Comparison of ENCODE assay signal across 10 mouse cellular contexts in genomic region chr19:7067344-7068050, GRCm38 (mm10). TPM values are rescaled to one million over a fixed set of nuclear protein-coding genes. Genes with fewer than 3 reads are reported as not detected.
DNase-seq lines count a peak whose midpoint lies in the region; ATAC-seq and TF ChIP-seq lines count a peak whose summit lies in the region.
"Had no signal": no experiment of that assay in that cellular context is flagged by ENCODE, and none has a peak within 500 bp of the region (broad histone marks: within the 10 kb centered on the region; RNA-seq: fewer than 3 reads in every experiment).

No protein-coding gene starts in this region.

- 0 out of 2 replicates have a peak overlapping the region, but pooled peaks have one; percentile 19 for H3K27ac ChIP-seq in forebrain, embryonic 12.5 days
- peak overlapping the region; percentile 34 for H3K27ac ChIP-seq in liver, embryonic 14.5 days
- H3K27ac ChIP-seq: heart, adult 2 months had no signal

- DNase-seq in liver, embryonic 14.5 days (ENCODE audit: low read depth in 3 of 3, low spot score in 3 of 3) = peak; percentile 49 to 52 (median 49)
- peak; percentile 12 to 24 for DNase-seq in thymus, postnatal 10 days (ENCODE audit: low spot score in 2 of 2)
- no peak for DNase-seq in testis, postnatal 10 days (ENCODE audit: low spot score)
- no peak for DNase-seq in kidney, postnatal 36 days
- no peak for DNase-seq in cerebellum, adult 11-12 months

- 0 out of 2 replicates have a peak overlapping the region, but pooled peaks have one; percentile 28 for H3K4me2 ChIP-seq in forebrain, embryonic 12.5 days
- H3K4me2 ChIP-seq in liver, embryonic 14.5 days (ENCODE audit: low read depth) = peak overlapping the region; percentile 59

- peak overlapping the region; percentile 29; the same call in 1 of the 2 replicates for H3K9ac ChIP-seq in forebrain, embryonic 12.5 days
- H3K9ac ChIP-seq in liver, embryonic 14.5 days (replicated peaks) = peak overlapping the region; percentile 45
- H3K9ac ChIP-seq: embryonic facial prominence, embryonic 15.5 days had no signal

- no peaks in the 10 kb centered on the region for H3K9me3 ChIP-seq in megakaryocyte, embryonic 14.5 days
- H3K9me3 ChIP-seq in forebrain, embryonic 12.5 days = no peaks in the 10 kb centered on the region
- H3K9me3 ChIP-seq in liver, embryonic 14.5 days (ENCODE audit: control insufficient read depth, low read length) = no peaks in the 10 kb centered on the region
- H3K9me3 ChIP-seq: embryonic facial prominence, embryonic 15.5 days had no signal

- no peak for TF ChIP-seq CTCF in liver, embryonic 14.5 days (IDR thresholded peaks at IDR 0.05; ENCODE audit: low read depth)

- peaks cover 65% of the 10 kb centered on the region for H3K27me3 ChIP-seq in megakaryocyte, embryonic 14.5 days (replicated peaks)
- H3K27me3 ChIP-seq in forebrain, embryonic 12.5 days = peaks cover 35% of the 10 kb centered on the region
- H3K27me3 ChIP-seq in liver, embryonic 14.5 days (ENCODE audit: control insufficient read depth, insufficient read depth, low read length) = peaks cover 19% of the 10 kb centered on the region

- 61% methylated on average over 20 of the region's 20 CpGs for WGBS in forebrain, embryonic 12.5 days
- 22% methylated on average over 20 of the region's 20 CpGs for WGBS in liver, embryonic 14.5 days (ENCODE audit: insufficient replicate concordance)

- H3K36me3 ChIP-seq in megakaryocyte, embryonic 14.5 days (replicated peaks; ENCODE audit: low read length) = no peaks in the 10 kb centered on the region
- H3K36me3 ChIP-seq in forebrain, embryonic 12.5 days (replicated peaks) = no peaks in the 10 kb centered on the region
- no peaks in the 10 kb centered on the region for H3K36me3 ChIP-seq in liver, embryonic 14.5 days (replicated peaks; ENCODE audit: control insufficient read depth, insufficient read depth, low read depth)
- H3K36me3 ChIP-seq: embryonic facial prominence, embryonic 15.5 days had no signal

- H3K4me3 ChIP-seq in megakaryocyte, embryonic 14.5 days (replicated peaks) = peak overlapping the region; percentile 48
- H3K4me3 ChIP-seq in forebrain, embryonic 12.5 days (replicated peaks) = no peak overlapping the region
- H3K4me3 ChIP-seq in liver, embryonic 14.5 days (ENCODE audit: insufficient read depth in 1 of 2, low read depth in 2 of 2, low read length in 2 of 2) = no peak overlapping the region
- H3K4me3 ChIP-seq: embryonic facial prominence, embryonic 15.5 days; heart, adult 2 months had no signal

- TF ChIP-seq EP300 in liver, embryonic 14.5 days (IDR thresholded peaks at IDR 0.05; ENCODE audit: low read depth) = peak; percentile 56

- H3K4me1 ChIP-seq in megakaryocyte, embryonic 14.5 days = peaks cover 50% of the 10 kb centered on the region
- H3K4me1 ChIP-seq in forebrain, embryonic 12.5 days = peaks cover 64% of the 10 kb centered on the region
- H3K4me1 ChIP-seq in liver, embryonic 14.5 days (replicated peaks; ENCODE audit: control insufficient read depth in 2 of 2, insufficient read depth in 2 of 2, low read length in 1 of 2) = peaks cover 11 to 16% of the 10 kb centered on the region in 2 experiments

- ATAC-seq in megakaryocyte, adult 5-6 weeks (ENCODE audit: poor library complexity, severe bottlenecking) = no peak
- no peak; the same call in 1 of the 2 replicates for ATAC-seq in forebrain, embryonic 12.5 days (ENCODE audit: low FRiP score)
- ATAC-seq in liver, embryonic 14.5 days (ENCODE audit: insufficient read depth) = peak; percentile 82

RNA-seq across cellular contexts. Expression of gene Macrod1, which starts 10.9 kb away (rescaled TPM):
- polyA plus RNA-seq in megakaryocyte, embryonic 14.5 days (2012; ENCODE audit: insufficient read depth, low replicate concordance) = 9.2 and 14.0 TPM in 2 replicates
- total RNA-seq in megakaryocyte, adult 5-6 weeks (2015) = 0.69 and 3.7 TPM in 2 replicates
- total RNA-seq in megakaryocyte, adult 5-6 weeks (2017) = 0.66 and 0.77 TPM in 2 replicates
- polyA plus RNA-seq in forebrain, embryonic 12.5 days (2016; fragmentation: Nextera tagmentation; extraction: Ambion mirVana) = 4.4 and 5.3 TPM in 2 replicates
- polyA plus RNA-seq in liver, embryonic 14.5 days (2012; rRNA removed) = 4.5 TPM in 2 replicates
- polyA plus RNA-seq in liver, embryonic 14.5 days (2014; fragmentation: Nextera tagmentation; extraction: Ambion mirVana) = 3.7 and 5.1 TPM in 2 replicates

RNA-seq across cellular contexts. Expression of gene Stip1, which starts 27.7 kb away (rescaled TPM):
- 29.9 and 116 TPM in 2 replicates for polyA plus RNA-seq in megakaryocyte, embryonic 14.5 days (2012; ENCODE audit: insufficient read depth, low replicate concordance)
- 90.4 and 95.8 TPM in 2 replicates for total RNA-seq in megakaryocyte, adult 5-6 weeks (2015)
- total RNA-seq in megakaryocyte, adult 5-6 weeks (2017) = 102 and 115 TPM in 2 replicates
- 324 and 357 TPM in 2 replicates for polyA plus RNA-seq in forebrain, embryonic 12.5 days (2016; fragmentation: Nextera tagmentation; extraction: Ambion mirVana)
- polyA plus RNA-seq in liver, embryonic 14.5 days (2012; rRNA removed) = 56.2 and 86.2 TPM in 2 replicates
- polyA plus RNA-seq in liver, embryonic 14.5 days (2014; fragmentation: Nextera tagmentation; extraction: Ambion mirVana) = 113 and 122 TPM in 2 replicates

RNA-seq across cellular contexts. Expression of gene Flrt1, which starts 38.0 kb away (rescaled TPM):
- not detected in 2 replicates for polyA plus RNA-seq in megakaryocyte, embryonic 14.5 days (2012; ENCODE audit: insufficient read depth, low replicate concordance)
- not detected in 2 replicates for total RNA-seq in megakaryocyte, adult 5-6 weeks (2015)
- not detected in 2 replicates for total RNA-seq in megakaryocyte, adult 5-6 weeks (2017)
- 7.3 and 8.0 TPM in 2 replicates for polyA plus RNA-seq in forebrain, embryonic 12.5 days (2016; fragmentation: Nextera tagmentation; extraction: Ambion mirVana)
- 0.01 and 0.02 TPM in 2 replicates for polyA plus RNA-seq in liver, embryonic 14.5 days (2012; rRNA removed)
- 0.08 and 0.09 TPM in 2 replicates for polyA plus RNA-seq in liver, embryonic 14.5 days (2014; fragmentation: Nextera tagmentation; extraction: Ambion mirVana)

RNA-seq across cellular contexts. Expression of gene Fermt3, which starts 48.2 kb away (rescaled TPM):
- 5,058 and 7,219 TPM in 2 replicates for polyA plus RNA-seq in megakaryocyte, embryonic 14.5 days (2012; ENCODE audit: insufficient read depth, low replicate concordance)
- total RNA-seq in megakaryocyte, adult 5-6 weeks (2015) = 76.4 and 89.1 TPM in 2 replicates
- total RNA-seq in megakaryocyte, adult 5-6 weeks (2017) = 239 and 262 TPM in 2 replicates
- 4.7 and 5.1 TPM in 2 replicates for polyA plus RNA-seq in forebrain, embryonic 12.5 days (2016; fragmentation: Nextera tagmentation; extraction: Ambion mirVana)
- polyA plus RNA-seq in liver, embryonic 14.5 days (2012; rRNA removed) = 58.1 and 58.9 TPM in 2 replicates
- 72.2 and 78.4 TPM in 2 replicates for polyA plus RNA-seq in liver, embryonic 14.5 days (2014; fragmentation: Nextera tagmentation; extraction: Ambion mirVana)

Comparison
In these comparisons a context has a peak if more than half of its experiments do, and no peak if none do; other contexts are left out.
1. DNase-seq: peak in liver, embryonic 14.5 days (3 of 3) and thymus, postnatal 10 days (2 of 2); none in testis, postnatal 10 days (single experiment), kidney, postnatal 36 days (0 of 2) and cerebellum, adult 11-12 months (single experiment).